Mouse (Mus musculus) stomach, embryonic 16.5 days (tissue): ENCODE data around the gene Lsm4. TPM values are rescaled to one million over a fixed set of nuclear protein-coding genes. Genes with fewer than 3 reads are reported as not detected.
A peak's percentile ranks its signal among the peaks of the same experiment; 100 is the strongest.

ENCODE experiments used
- ATAC-seq: fragments of 200-750 bp; cut with Nextera tagmentation; 2 replicates; pipeline ENCODE4 v1.8.0; 2017; ENCODE audit warnings: moderate number of reproducible peaks, moderate TSS enrichment; ENCODE audit not compliant: insufficient read depth, low FRiP score
- H3K27ac ChIP-seq: fragments of 300-500 bp; sonication (generic); 2 replicates; pipeline ENCODE4 v1.5.1; 2014; ENCODE audit warnings: low read length
- H3K27me3 ChIP-seq: fragments of 300-500 bp; sonication (generic); 2 replicates; pipeline ENCODE4 v1.6.1; 2014; ENCODE audit warnings: low read length, control low read depth, mixed read lengths; ENCODE audit not compliant: control insufficient read depth, insufficient read depth
- H3K36me3 ChIP-seq: fragments of 300-500 bp; sonication (generic); 2 replicates; pipeline ENCODE4 v1.6.1; 2014; ENCODE audit warnings: low read length; ENCODE audit not compliant: control insufficient read depth, insufficient read depth
- H3K4me1 ChIP-seq: fragments of 300-500 bp; sonication (generic); 2 replicates; pipeline ENCODE4 v1.6.1; 2014; ENCODE audit warnings: low read length, control low read depth, mixed read lengths; ENCODE audit not compliant: control insufficient read depth, insufficient read depth
- H3K4me2 ChIP-seq: fragments of 300-500 bp; sonication (generic); 2 replicates; pipeline ENCODE4 v1.6.1; 2014; ENCODE audit warnings: low read depth, low read length, mixed read lengths
- H3K4me3 ChIP-seq: fragments of 300-500 bp; sonication (generic); replicated peaks from 2 replicates; pipeline ENCODE4 v1.5.1; 2014; ENCODE audit warnings: mild to moderate bottlenecking, low read length
- H3K9ac ChIP-seq: fragments of 300-500 bp; sonication (generic); 2 replicates; pipeline ENCODE4 v1.6.1; 2014; ENCODE audit warnings: low read length
- H3K9me3 ChIP-seq: fragments of 300-500 bp; sonication (generic); replicated peaks from 2 replicates; pipeline ENCODE4 v1.6.1; 2016; ENCODE audit warnings: low read length, control low read depth; ENCODE audit not compliant: control insufficient read depth
- WGBS: fragments of 180-500 bp; shearing (Covaris S2); extraction: QIAGEN DNeasy Blood & Tissue Kit; methylation state at CpG from one replicate; pipeline ENCODE4 v1.1.7; 2014; 5-methylcytosine and 5-hydroxymethylcytosine counted together
- polyA plus RNA-seq: library from polyadenylated mRNA; unstranded; fragments of >200 nt; fragmentation: Nextera tagmentation; extraction: Ambion mirVana; gene quantifications from 2 replicates; pipeline ENCODE4 v1.2.1, GENCODE M21; 2015

Gene Lsm4
- polyA plus RNA-seq, 1 experiment from 2014 or later: 173 TPM

GRCm38 (mm10) chr8:70699116-70699833 is 26.2 kb downstream of the Lsm4 start:
- Histone ChIP-seq H3K9ac (peak overlapping the region; percentile 100), H3K27ac (peak overlapping the region; percentile 99), H3K4me2 (peak overlapping the region; percentile 72), H3K4me1 (peaks cover 50% of the 10 kb centered on the region), H3K9me3 (no peaks in the 10 kb centered on the region), H3K36me3 (0 out of 2 replicates have a peak, but pooled peaks cover 5% of the 10 kb centered on the region), H3K27me3 (no peaks in the 10 kb centered on the region), H3K4me3 (peak overlapping the region; percentile 99)
- under 1% methylated on average over 77 of the region's 89 CpGs for WGBS
- peak; percentile 5 for ATAC-seq

- Histone ChIP-seq H3K4me3 (peak overlapping the region; percentile 99), H3K9me3 (no peaks in the 10 kb centered on the region), H3K4me1 (peaks cover 50% of the 10 kb centered on the region), H3K4me2 (peak overlapping the region; percentile 72), H3K9ac (peak overlapping the region; percentile 100), H3K27ac (peak overlapping the region; percentile 99), H3K36me3 (0 out of 2 replicates have a peak, but pooled peaks cover 5% of the 10 kb centered on the region), H3K27me3 (no peaks in the 10 kb centered on the region)
- WGBS: under 1% methylated on average over 58 of the region's 59 CpGs
- no peak for ATAC-seq
These were observed 26.9 kb downstream of the Lsm4 start for GRCm38 (mm10) chr8:70699834-70700554.

GRCm38 (mm10) chr8:70700555-70700922 is 27.5 kb downstream of the Lsm4 start:
- peaks cover 46% of the 10 kb centered on the region for H3K4me1 ChIP-seq
- H3K27ac ChIP-seq: peak overlapping the region; percentile 99
- H3K27me3 ChIP-seq: no peaks in the 10 kb centered on the region
- peak; percentile 7 for ATAC-seq
- peak overlapping the region; percentile 99 for H3K4me3 ChIP-seq
- WGBS: 2% methylated on average over 20 of the region's 20 CpGs
- H3K4me2 ChIP-seq: peak overlapping the region; percentile 72
- H3K36me3 ChIP-seq: 0 out of 2 replicates have a peak, but pooled peaks cover 5% of the 10 kb centered on the region
- peak overlapping the region; percentile 100 for H3K9ac ChIP-seq
- no peaks in the 10 kb centered on the region for H3K9me3 ChIP-seq

GRCm38 (mm10) chr8:70701048-70701981 is 28.3 kb downstream of the Lsm4 start:
- no peaks in the 10 kb centered on the region for H3K27me3 ChIP-seq
- H3K4me3 ChIP-seq: peak overlapping the region; percentile 99
- ATAC-seq: no peak
- 47% methylated on average over 10 of the region's 10 CpGs for WGBS
- 0 out of 2 replicates have a peak, but pooled peaks cover 5% of the 10 kb centered on the region for H3K36me3 ChIP-seq
- H3K9me3 ChIP-seq: no peaks in the 10 kb centered on the region
- peak overlapping the region; percentile 72 for H3K4me2 ChIP-seq
- H3K27ac ChIP-seq: peak overlapping the region; percentile 99; the same call in 1 of the 2 replicates
- peak overlapping the region; percentile 100 for H3K9ac ChIP-seq
- peaks cover 38% of the 10 kb centered on the region for H3K4me1 ChIP-seq

- peak overlapping the region; percentile 99 for H3K4me3 ChIP-seq
- H3K27me3 ChIP-seq: no peaks in the 10 kb centered on the region
- ATAC-seq: no peak
- peaks cover 29% of the 10 kb centered on the region for H3K4me1 ChIP-seq
- 71% methylated on average over 2 of the region's 2 CpGs for WGBS
- no peaks in the 10 kb centered on the region for H3K9me3 ChIP-seq
- 0 out of 2 replicates have a peak, but pooled peaks cover 5% of the 10 kb centered on the region for H3K36me3 ChIP-seq
- H3K27ac ChIP-seq: 0 out of 2 replicates have a peak overlapping the region, but pooled peaks have one; percentile 2
- peak overlapping the region; percentile 72 for H3K4me2 ChIP-seq
- peak overlapping the region; percentile 46 for H3K9ac ChIP-seq
These were observed 29.2 kb downstream of the Lsm4 start for GRCm38 (mm10) chr8:70701982-70702841.

- Histone ChIP-seq H3K9me3 (no peaks in the 10 kb centered on the region), H3K4me1 (peaks cover 23% of the 10 kb centered on the region), H3K4me2 (0 out of 2 replicates have a peak overlapping the region, but pooled peaks have one; percentile 72), H3K27ac (0 out of 2 replicates have a peak overlapping the region, but pooled peaks have one; percentile 2), H3K9ac (0 out of 2 replicates have a peak overlapping the region, but pooled peaks have one; percentile 5), H3K36me3 (0 out of 2 replicates have a peak, but pooled peaks cover 5% of the 10 kb centered on the region), H3K4me3 (no peak overlapping the region), H3K27me3 (no peaks in the 10 kb centered on the region)
- no peak for ATAC-seq
- 69% methylated on average over 3 of the region's 3 CpGs for WGBS
These were observed 29.8 kb downstream of the Lsm4 start for GRCm38 (mm10) chr8:70702842-70703182.

GRCm38 (mm10) chr8:70703287-70703686 is 30.2 kb downstream of the Lsm4 start, which contains the start of gene Iqcn:
Gene Iqcn, plus strand, starts transcription at chr8:70703457.
- H3K9ac ChIP-seq: peak within 1 kb of the TSS; percentile 5; the same call in 1 of the 2 replicates
- 0 out of 2 replicates have a peak, but pooled peaks cover 5% of the 10 kb centered on the region for H3K36me3 ChIP-seq
- 0 out of 2 replicates have a peak within 1 kb of the TSS, but pooled peaks have one; percentile 2 for H3K27ac ChIP-seq
- no peaks in the 10 kb centered on the region for H3K9me3 ChIP-seq
- 92% methylated on average over 3 of the region's 3 CpGs for WGBS
- no peak for ATAC-seq
- H3K4me1 ChIP-seq: peaks cover 19% of the 10 kb centered on the region
- H3K27me3 ChIP-seq: no peaks in the 10 kb centered on the region
- no peak within 1 kb of the TSS for H3K4me3 ChIP-seq
- H3K4me2 ChIP-seq: peak within 1 kb of the TSS; percentile 72; the same call in 1 of the 2 replicates

GRCm38 (mm10) chr8:70708281-70708680 is 35.2 kb downstream of the Lsm4 start:
- Histone ChIP-seq H3K27ac (no peak overlapping the region), H3K9ac (no peak overlapping the region), H3K36me3 (no peaks in the 10 kb centered on the region), H3K4me2 (no peak overlapping the region), H3K27me3 (no peaks in the 10 kb centered on the region), H3K4me3 (no peak overlapping the region), H3K4me1 (no peaks in the 10 kb centered on the region), H3K9me3 (no peaks in the 10 kb centered on the region)
- 88% methylated on average over 14 of the region's 14 CpGs for WGBS
- no peak for ATAC-seq
